Mouse (Mus musculus) midbrain, postnatal 0 days (tissue): ENCODE results near the gene Usp3. TPM values are rescaled to one million over a fixed set of nuclear protein-coding genes. Genes with fewer than 3 reads are reported as not detected.

ENCODE experiments used
- ATAC-seq: fragments of 200-750 bp; cut with Nextera tagmentation; 2 replicates; pipeline ENCODE4 v1.8.0; 2017; ENCODE audit warnings: moderate number of reproducible peaks, mild to moderate bottlenecking, moderate TSS enrichment, moderate library complexity; ENCODE audit not compliant: low FRiP score
- DNase-seq: peaks from one replicate; pipeline ENCODE4 v3.0.0-alpha.2; 2015; ENCODE audit warnings: low spot score
- H3K27ac ChIP-seq: fragments of 300-500 bp; sonication (generic); 2 replicates; pipeline ENCODE4 v1.5.1; 2014; ENCODE audit warnings: low read depth, mild to moderate bottlenecking, low read length, mixed read lengths
- H3K27me3 ChIP-seq: fragments of 300-500 bp; sonication (generic); 2 replicates; pipeline ENCODE4 v1.6.1; 2014; ENCODE audit warnings: low read length, control low read depth, mixed read lengths; ENCODE audit not compliant: insufficient read depth
- H3K36me3 ChIP-seq: fragments of 300-500 bp; sonication (generic); 2 replicates; pipeline ENCODE4 v1.6.1; 2014; ENCODE audit warnings: low read length, control low read depth, mixed read lengths; ENCODE audit not compliant: insufficient read depth
- H3K4me1 ChIP-seq: fragments of 300-500 bp; sonication (generic); 2 replicates; pipeline ENCODE4 v1.6.1; 2014; ENCODE audit warnings: mild to moderate bottlenecking, control low read depth, antibody characterized with exemption, low read length, mixed read lengths; ENCODE audit not compliant: insufficient read depth
- H3K4me2 ChIP-seq: fragments of 300-500 bp; sonication (generic); 2 replicates; pipeline ENCODE4 v1.6.1; 2014; ENCODE audit warnings: low read depth, mild to moderate bottlenecking, low read length, mixed read lengths; ENCODE audit not compliant: poor library complexity, severe bottlenecking
- H3K4me3 ChIP-seq: fragments of 300-500 bp; sonication (generic); 2 replicates; pipeline ENCODE4 v1.5.1; 2014; ENCODE audit warnings: low read depth, mild to moderate bottlenecking, low read length, moderate library complexity
- H3K9ac ChIP-seq: fragments of 300-500 bp; sonication (generic); replicated peaks from 2 replicates; pipeline ENCODE4 v1.6.1; 2014; ENCODE audit warnings: mild to moderate bottlenecking, low read length, moderate library complexity, mixed read lengths; ENCODE audit not compliant: poor library complexity, severe bottlenecking
- H3K9me3 ChIP-seq: fragments of 300-500 bp; sonication (generic); 2 replicates; pipeline ENCODE4 v1.6.1; 2016; ENCODE audit warnings: low read length, control low read depth
- CTCF ChIP-seq: IDR thresholded peaks from 2 replicates; pipeline ENCODE4 v1.5.1; 2016; ENCODE audit warnings: antibody characterized with exemption, mild to moderate bottlenecking
- WGBS: fragments of 180-500 bp; shearing (Covaris S2); extraction: QIAGEN DNeasy Blood & Tissue Kit; methylation state at CpG from one replicate; pipeline ENCODE4 v1.1.7; 2014; 5-methylcytosine and 5-hydroxymethylcytosine counted together
- polyA plus RNA-seq: library from polyadenylated mRNA; unstranded; fragments of >200 nt; fragmentation: Nextera tagmentation; extraction: Ambion mirVana; gene quantifications from 2 replicates; pipeline ENCODE4 v1.2.1, GENCODE M21; 2015
- total RNA-seq: library from RNA; depleted of rRNA; stranded (reverse); fragments of >200 nt; gene quantifications from 2 replicates; pipeline ENCODE4 v1.2.3, GENCODE M21; 2014

The Usp3 gene
- total and polyA plus RNA-seq, 2 experiments from 2014 or later = 30.0 to 39.9 TPM

GRCm38 (mm10) chr9:66584176-66584575 is 8.8 kb downstream of the Usp3 start:
- no peak overlapping the region for H3K4me3 ChIP-seq
- H3K27ac ChIP-seq = no peak overlapping the region
- H3K9ac ChIP-seq = no peak overlapping the region
- H3K9me3 ChIP-seq = no peaks in the 10 kb centered on the region
- no peaks in the 10 kb centered on the region for H3K36me3 ChIP-seq
- no peak for TF ChIP-seq CTCF
- no peak overlapping the region for H3K4me2 ChIP-seq
- H3K27me3 ChIP-seq = no peaks in the 10 kb centered on the region
- H3K4me1 ChIP-seq = no peaks in the 10 kb centered on the region
- ATAC-seq (no peak), DNase-seq (no peak)

- Histone ChIP-seq H3K27me3 (no peaks in the 10 kb centered on the region), H3K4me1 (no peaks in the 10 kb centered on the region), H3K4me2 (no peak overlapping the region), H3K9me3 (no peaks in the 10 kb centered on the region), H3K27ac (no peak overlapping the region), H3K36me3 (no peaks in the 10 kb centered on the region), H3K4me3 (no peak overlapping the region), H3K9ac (no peak overlapping the region)
- DNase-seq (no peak), ATAC-seq (no peak)
- 92% methylated on average over 1 of the region's 1 CpGs for WGBS
- peak; percentile 24; the same call in 1 of the 2 replicates for TF ChIP-seq CTCF
Measured at GRCm38 (mm10) chr9:66583244-66583643, 9.7 kb downstream of the Usp3 start.

- no peak for ATAC-seq
- 89% methylated on average over 3 of the region's 3 CpGs for WGBS
Measured at GRCm38 (mm10) chr9:66581694-66582093, 11.2 kb downstream of the Usp3 start.

GRCm38 (mm10) chr9:66580722-66581121 is 12.2 kb downstream of the Usp3 start:
- DNase-seq = no peak
- TF ChIP-seq CTCF = no peak
- H3K27ac ChIP-seq = no peak overlapping the region
- no peaks in the 10 kb centered on the region for H3K9me3 ChIP-seq
- H3K9ac ChIP-seq = no peak overlapping the region
- H3K4me3 ChIP-seq = no peak overlapping the region
- H3K27me3 ChIP-seq = no peaks in the 10 kb centered on the region
- H3K36me3 ChIP-seq = no peaks in the 10 kb centered on the region
- H3K4me2 ChIP-seq = no peak overlapping the region
- no peak for ATAC-seq
- H3K4me1 ChIP-seq = no peaks in the 10 kb centered on the region
- 94% methylated on average over 1 of the region's 1 CpGs for WGBS

More at GRCm38 (mm10) chr9:66581694-66582093, 11.2 kb downstream of the Usp3 start:
- TF ChIP-seq CTCF = no peak
- H3K4me3 ChIP-seq = no peak overlapping the region
- no peaks in the 10 kb centered on the region for H3K36me3 ChIP-seq
- H3K27ac ChIP-seq = no peak overlapping the region
- DNase-seq = no peak
- no peaks in the 10 kb centered on the region for H3K4me1 ChIP-seq
- no peaks in the 10 kb centered on the region for H3K9me3 ChIP-seq
- no peaks in the 10 kb centered on the region for H3K27me3 ChIP-seq
- no peak overlapping the region for H3K9ac ChIP-seq
- H3K4me2 ChIP-seq = no peak overlapping the region

GRCm38 (mm10) chr9:66575878-66576238 is 17.1 kb downstream of the Usp3 start:
- ATAC-seq = no peak
- no peak overlapping the region for H3K27ac ChIP-seq
- DNase-seq = no peak
- H3K9ac ChIP-seq = no peak overlapping the region
- no peaks in the 10 kb centered on the region for H3K9me3 ChIP-seq
- WGBS = 88% methylated on average over 1 of the region's 1 CpGs
- no peaks in the 10 kb centered on the region for H3K36me3 ChIP-seq
- TF ChIP-seq CTCF = no peak
- no peak overlapping the region for H3K4me2 ChIP-seq
- H3K4me3 ChIP-seq = no peak overlapping the region
- no peaks in the 10 kb centered on the region for H3K27me3 ChIP-seq
- H3K4me1 ChIP-seq = no peaks in the 10 kb centered on the region

GRCm38 (mm10) chr9:66575041-66575877 is 17.7 kb downstream of the Usp3 start:
- Histone ChIP-seq H3K4me1 (no peaks in the 10 kb centered on the region), H3K9ac (no peak overlapping the region), H3K27ac (no peak overlapping the region), H3K9me3 (no peaks in the 10 kb centered on the region), H3K4me2 (no peak overlapping the region), H3K27me3 (no peaks in the 10 kb centered on the region), H3K4me3 (no peak overlapping the region), H3K36me3 (no peaks in the 10 kb centered on the region)
- 83% methylated on average over 1 of the region's 1 CpGs for WGBS
- DNase-seq (no peak), ATAC-seq (no peak)
- TF ChIP-seq CTCF = no peak
